Mouse (Mus musculus) urinary bladder, adult 18-20 months (tissue): ENCODE data around the gene Wnk2.

ENCODE experiments used
- DNase-seq, 2 experiments: peaks; one replicate each; pipeline ENCODE4 v3.0.0; 2022; ENCODE audit warnings: low spot score in 2 of 2, mixed read lengths in 2 of 2

Wnk2 gene

GRCm38 (mm10) chr13:49143323-49143722 lies 4.5 kb downstream of the Wnk2 start:
- DNase-seq, result no peak

GRCm38 (mm10) chr13:49142396-49142795 lies 5.4 kb downstream of the Wnk2 start:
- no peak for DNase-seq

GRCm38 (mm10) chr13:49140567-49140966 lies 7.2 kb downstream of the Wnk2 start:
- DNase-seq, result no peak

GRCm38 (mm10) chr13:49134491-49134890 lies 13.3 kb downstream of the Wnk2 start:
- no peak for DNase-seq

GRCm38 (mm10) chr13:49133125-49133524 lies 14.7 kb downstream of the Wnk2 start:
- no peak for DNase-seq

- no peak for DNase-seq
Measured at GRCm38 (mm10) chr13:49131946-49132687, 15.7 kb downstream of the Wnk2 start.

- no peak for DNase-seq
Measured at GRCm38 (mm10) chr13:49131342-49131855, 16.4 kb downstream of the Wnk2 start.

- no peak for DNase-seq
Measured at GRCm38 (mm10) chr13:49129845-49130244, 18.0 kb downstream of the Wnk2 start.

- no peak for DNase-seq
Measured at GRCm38 (mm10) chr13:49129154-49129553, 18.7 kb downstream of the Wnk2 start.

GRCm38 (mm10) chr13:49127844-49128631 lies 19.8 kb downstream of the Wnk2 start:
- DNase-seq, result no peak

GRCm38 (mm10) chr13:49122106-49122505 lies 25.7 kb downstream of the Wnk2 start:
- DNase-seq, result no peak

GRCm38 (mm10) chr13:49117563-49117962 lies 30.3 kb downstream of the Wnk2 start:
- no peak for DNase-seq

GRCm38 (mm10) chr13:49114921-49115320 lies 32.9 kb downstream of the Wnk2 start:
- no peak for DNase-seq

GRCm38 (mm10) chr13:49114116-49114515 lies 33.7 kb downstream of the Wnk2 start:
- no peak for DNase-seq

- DNase-seq, result no peak
Measured at GRCm38 (mm10) chr13:49113345-49113744, 34.5 kb downstream of the Wnk2 start.

- DNase-seq, result peak in 1 of 2 experiments; percentile 42
Measured at GRCm38 (mm10) chr13:49112652-49113051, 35.2 kb downstream of the Wnk2 start.

GRCm38 (mm10) chr13:49109665-49110064 lies 38.1 kb downstream of the Wnk2 start:
- no peak for DNase-seq

- no peak for DNase-seq
Measured at GRCm38 (mm10) chr13:49108119-49108846, 39.5 kb downstream of the Wnk2 start.

- no peak for DNase-seq
Measured at GRCm38 (mm10) chr13:49103913-49104312, 43.9 kb downstream of the Wnk2 start.

GRCm38 (mm10) chr13:49103235-49103634 lies 44.6 kb downstream of the Wnk2 start:
- DNase-seq, result no peak

- no peak for DNase-seq
Measured at GRCm38 (mm10) chr13:49100417-49100816, 47.4 kb downstream of the Wnk2 start.

GRCm38 (mm10) chr13:49096826-49097225 lies 51.0 kb downstream of the Wnk2 start:
- no peak for DNase-seq
